Mouse (Mus musculus) cerebellum, adult 8-10 months (tissue): ENCODE measurements around the gene Tspoap1.

Experiments used
- DNase-seq: peaks from one replicate; pipeline ENCODE4 v3.0.0; 2022

Gene Tspoap1

GRCm38 (mm10) chr11:87814831-87815230 lies 54.5 kb downstream of the Tspoap1 start:
- DNase-seq, result no peak

GRCm38 (mm10) chr11:87816707-87817442 lies 56.5 kb downstream of the Tspoap1 start:
- DNase-seq, result peak; percentile 72

- DNase-seq, result no peak
These were observed 57.1 kb downstream of the Tspoap1 start for GRCm38 (mm10) chr11:87817443-87817773.

- no peak for DNase-seq
These were observed 61.2 kb downstream of the Tspoap1 start for GRCm38 (mm10) chr11:87821502-87821901.

GRCm38 (mm10) chr11:87828239-87828900 lies 68.0 kb downstream of the Tspoap1 start, which contains the start of gene Lpo:
Lpo (minus strand) TSS chr11:87828289.
- no peak for DNase-seq
